Comparison of ENCODE assay signal across 21 mouse cellular contexts in the genomic region with DNA sequence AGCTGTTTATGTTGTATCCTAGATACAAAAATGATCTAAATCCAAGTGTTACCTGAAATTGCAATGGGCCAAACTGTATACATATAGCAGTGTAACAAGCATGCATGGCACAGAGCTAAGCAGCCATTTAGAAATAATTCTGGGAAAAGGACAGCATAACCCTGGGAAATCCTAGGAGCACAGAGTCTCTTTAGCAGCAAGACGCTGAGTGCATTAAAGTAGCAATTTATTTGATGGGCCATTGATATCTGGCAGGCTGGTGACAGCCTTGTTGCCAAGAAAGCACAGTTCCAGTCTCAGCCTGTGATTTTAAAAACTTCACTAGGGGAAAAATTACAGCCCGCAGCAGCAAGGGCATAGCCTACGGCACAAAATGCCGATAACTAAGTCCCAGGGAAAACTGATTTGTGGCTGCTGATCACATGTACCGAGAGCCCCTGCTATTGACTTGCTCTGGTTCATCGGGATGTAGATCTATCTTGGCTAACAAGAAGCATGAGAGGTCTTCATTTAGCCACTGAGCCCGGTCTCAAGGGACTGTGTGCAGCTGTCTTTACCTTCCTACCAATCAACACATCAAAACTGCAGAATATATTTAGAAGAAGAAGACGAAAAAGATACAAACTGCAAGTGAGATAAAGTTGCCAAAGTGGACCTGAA.
DNase-seq lines count a peak whose midpoint lies in the region; ATAC-seq and TF ChIP-seq lines count a peak whose summit lies in the region.
"Had no signal": no experiment of that assay in that cellular context is flagged by ENCODE, and none has a peak within 500 bp of the region (broad histone marks: within the 10 kb centered on the region; RNA-seq: fewer than 3 reads in every experiment).

No protein-coding gene starts in this region.

- no peaks in the 10 kb centered on the region for H3K9me3 ChIP-seq in neural tube, embryonic 11.5 days (ENCODE audit: control insufficient read depth, low read length)
- H3K9me3 ChIP-seq in midbrain, embryonic 14.5 days (ENCODE audit: control insufficient read depth, low read length): no peaks in the 10 kb centered on the region
- no peaks in the 10 kb centered on the region for H3K9me3 ChIP-seq in neural tube, embryonic 15.5 days (replicated peaks)
- H3K9me3 ChIP-seq: heart, embryonic 12.5 days; intestine, embryonic 15.5 days; limb, embryonic 15.5 days; liver, embryonic 15.5 days had no signal

- no peak overlapping the region for H3K9ac ChIP-seq in neural tube, embryonic 11.5 days (ENCODE audit: low read length)
- H3K9ac ChIP-seq in midbrain, embryonic 14.5 days (replicated peaks; ENCODE audit: low read length): no peak overlapping the region
- H3K9ac ChIP-seq in neural tube, embryonic 15.5 days (replicated peaks): no peak overlapping the region
- H3K9ac ChIP-seq: heart, embryonic 12.5 days; intestine, embryonic 15.5 days; limb, embryonic 15.5 days; liver, embryonic 15.5 days had no signal

- H3K4me2 ChIP-seq in neural tube, embryonic 11.5 days (ENCODE audit: low read depth): no peak overlapping the region
- no peak overlapping the region for H3K4me2 ChIP-seq in midbrain, embryonic 14.5 days (ENCODE audit: low read length)
- H3K4me2 ChIP-seq in neural tube, embryonic 15.5 days: peak overlapping the region; percentile 19
- H3K4me2 ChIP-seq: heart, embryonic 12.5 days; intestine, embryonic 15.5 days; limb, embryonic 15.5 days; liver, embryonic 15.5 days had no signal

- no peaks in the 10 kb centered on the region for H3K36me3 ChIP-seq in neural tube, embryonic 11.5 days (ENCODE audit: control insufficient read depth, insufficient read depth, low read length)
- no peaks in the 10 kb centered on the region for H3K36me3 ChIP-seq in midbrain, embryonic 14.5 days (ENCODE audit: control insufficient read depth, insufficient read depth, low read length)
- no peaks in the 10 kb centered on the region for H3K36me3 ChIP-seq in neural tube, embryonic 15.5 days
- H3K36me3 ChIP-seq: G1E; heart, embryonic 12.5 days; intestine, embryonic 15.5 days; limb, embryonic 15.5 days; liver, embryonic 15.5 days had no signal

- TF ChIP-seq CTCF in cerebellum, adult 2 months (IDR thresholded peaks at IDR 0.05; ENCODE audit: borderline replicate concordance, insufficient read depth, low read depth, low read length): no peak

- no peak for TF ChIP-seq POLR2A in cerebellum, adult 2 months (IDR thresholded peaks at IDR 0.05; ENCODE audit: borderline replicate concordance, insufficient read depth, low read length)

- no peaks in the 10 kb centered on the region; the same call in 1 of the 2 replicates for H3K27me3 ChIP-seq in cerebellum, adult 2 months (ENCODE audit: control insufficient read depth, insufficient read depth, low read length)
- H3K27me3 ChIP-seq in neural tube, embryonic 11.5 days (ENCODE audit: control insufficient read depth, insufficient read depth, low read length): no peaks in the 10 kb centered on the region
- H3K27me3 ChIP-seq in midbrain, embryonic 14.5 days (ENCODE audit: control insufficient read depth, insufficient read depth, low read length): no peaks in the 10 kb centered on the region
- H3K27me3 ChIP-seq in neural tube, embryonic 15.5 days (replicated peaks): no peaks in the 10 kb centered on the region
- H3K27me3 ChIP-seq: heart, embryonic 12.5 days; intestine, embryonic 15.5 days; limb, embryonic 15.5 days; liver, embryonic 15.5 days had no signal

- H3K4me1 ChIP-seq in cerebellum, adult 2 months (ENCODE audit: control insufficient read depth, insufficient read depth, low read length): no peaks in the 10 kb centered on the region
- no peaks in the 10 kb centered on the region for H3K4me1 ChIP-seq in neural tube, embryonic 11.5 days (ENCODE audit: control insufficient read depth, insufficient read depth, low read length)
- H3K4me1 ChIP-seq in midbrain, embryonic 14.5 days (ENCODE audit: control insufficient read depth, insufficient read depth, low read length): 0 out of 2 replicates have a peak, but pooled peaks cover 2% of the 10 kb centered on the region
- H3K4me1 ChIP-seq in neural tube, embryonic 15.5 days: no peaks in the 10 kb centered on the region
- H3K4me1 ChIP-seq: heart, embryonic 12.5 days; intestine, embryonic 15.5 days; limb, embryonic 15.5 days; liver, embryonic 15.5 days had no signal

- no peak overlapping the region for H3K27ac ChIP-seq in cerebellum, adult 2 months (ENCODE audit: insufficient read depth, low read length)
- no peak overlapping the region for H3K27ac ChIP-seq in neural tube, embryonic 11.5 days (ENCODE audit: low read depth, low read length)
- no peak overlapping the region for H3K27ac ChIP-seq in midbrain, embryonic 14.5 days (replicated peaks; ENCODE audit: low read depth, low read length)
- H3K27ac ChIP-seq in neural tube, embryonic 15.5 days (replicated peaks): no peak overlapping the region
- H3K27ac ChIP-seq: gastrocnemius, adult 2 months; intestine, embryonic 15.5 days; limb, embryonic 15.5 days; liver, embryonic 15.5 days had no signal

- no peak for ATAC-seq in neural tube, embryonic 11.5 days (ENCODE audit: insufficient read depth, low FRiP score, low TSS enrichment)
- peak; percentile 40; the same call in 1 of the 2 replicates for ATAC-seq in midbrain, embryonic 14.5 days (ENCODE audit: low FRiP score, low TSS enrichment)
- peak; percentile 69; the same call in 1 of the 2 replicates for ATAC-seq in neural tube, embryonic 15.5 days (ENCODE audit: low FRiP score)
- ATAC-seq in inflammation-experienced regulatory T-cells, adult 6 months: no peak
- ATAC-seq: activated CD4-positive, CD25-positive, alpha-beta regulatory T cell, adult 4 months; intestine, embryonic 15.5 days had no signal

- H3K4me3 ChIP-seq in cerebellum, adult 2 months (replicated peaks; ENCODE audit: insufficient read depth, low read depth, low read length): no peak overlapping the region
- H3K4me3 ChIP-seq in neural tube, embryonic 11.5 days (ENCODE audit: low read depth, low read length): no peak overlapping the region
- H3K4me3 ChIP-seq in midbrain, embryonic 14.5 days (replicated peaks; ENCODE audit: low read depth, low read length): no peak overlapping the region
- H3K4me3 ChIP-seq in neural tube, embryonic 15.5 days (replicated peaks): no peak overlapping the region
- H3K4me3 ChIP-seq: gastrocnemius, adult 2 months; heart, embryonic 12.5 days; intestine, embryonic 15.5 days; limb, embryonic 15.5 days; liver, embryonic 15.5 days had no signal

- 14% methylated on average over 8 of the region's 8 CpGs for WGBS in cerebellum, adult 2 months
- WGBS in neural tube, embryonic 11.5 days: 65% methylated on average over 8 of the region's 8 CpGs
- WGBS in midbrain, embryonic 14.5 days: 57% methylated on average over 8 of the region's 8 CpGs
- WGBS in neural tube, embryonic 15.5 days: 40% methylated on average over 8 of the region's 8 CpGs

- peak; percentile 19 to 28 for DNase-seq in cerebellum, postnatal 10 days
- no peak for DNase-seq in cerebellum, adult 2 months
- peak; percentile 15 for DNase-seq in neural tube, embryonic 11.5 days (ENCODE audit: low spot score)
- no peak for DNase-seq in neural tube, embryonic 10.5 days (ENCODE audit: extremely low spot score, low spot score)
- DNase-seq in midbrain, embryonic 14.5 days: peak; percentile 37
- no peak for DNase-seq in thymus, postnatal 4 days
- DNase-seq: adrenal gland, postnatal 25 days; cerebellum, adult 18-20 months; gastrocnemius, adult 2 months; heart, postnatal 14 days; right cerebral cortex, postnatal 14 days; spleen, adult 18-20 months; thymus, adult 18-20 months had no signal

Comparison
In these comparisons a context has a peak if more than half of its experiments do, and no peak if none do; other contexts are left out.
1. DNase-seq: peak in cerebellum, postnatal 10 days (2 of 2), neural tube, embryonic 11.5 days (single experiment) and midbrain, embryonic 14.5 days (single experiment); none in cerebellum, adult 2 months (0 of 2), neural tube, embryonic 10.5 days (single experiment) and thymus, postnatal 4 days (single experiment).
2. ATAC-seq: peak in midbrain, embryonic 14.5 days (single experiment) and neural tube, embryonic 15.5 days (single experiment); none in neural tube, embryonic 11.5 days (single experiment) and inflammation-experienced regulatory T-cells, adult 6 months (single experiment).